Mouse (Mus musculus): ENCODE data around the gene C87436. TPM values are rescaled to one million over a fixed set of nuclear protein-coding genes. Genes with fewer than 3 reads are reported as not detected.
"Not testable (repeated sequence)": the region's sequence is repeated elsewhere in the genome, so short reads cannot be mapped to it uniquely, and the experiment has no call there.

C87436 gene
- total RNA-seq, 2 experiments from 2014 or later = 19.3 to 24.7 TPM

GRCm38 (mm10) chr6:86489945-86490344 is 51.8 kb downstream of the C87436 start:
- DNase-seq (ENCODE audit: extremely low spot score in 1 of 2, low spot score in 2 of 2) = no peak
- intact Hi-C loops (cut with DNase I) = loop anchor here (5.0 kb wide), 1 partner anchor 32 kb away; no protein-coding TSS in a partner anchor
- H3K27ac ChIP-seq = no peak overlapping the region
- no peak overlapping the region for H3K4me3 ChIP-seq
- TF ChIP-seq CTCF (IDR thresholded peaks at IDR 0.05) = no peak

GRCm38 (mm10) chr6:86490413-86490812 is 52.2 kb downstream of the C87436 start:
- H3K27ac ChIP-seq; intact Hi-C loops (cut with DNase I); DNase-seq (ENCODE audit: extremely low spot score in 1 of 2, low spot score in 2 of 2); H3K4me3 ChIP-seq: not testable (repeated sequence)

GRCm38 (mm10) chr6:86493469-86494263 is 55.5 kb downstream of the C87436 start:
- Histone ChIP-seq H3K4me3 (no peak overlapping the region), H3K27ac (no peak overlapping the region)
- TF ChIP-seq CTCF (IDR thresholded peaks at IDR 0.05) = no peak
- no peak for DNase-seq (ENCODE audit: extremely low spot score in 1 of 2, low spot score in 2 of 2)
- intact Hi-C loops (cut with DNase I) = no loop called here

- intact Hi-C loops (cut with DNase I) = no loop called here
- no peak for DNase-seq (ENCODE audit: extremely low spot score in 1 of 2, low spot score in 2 of 2)
- Histone ChIP-seq H3K4me3 (no peak overlapping the region), H3K27ac (no peak overlapping the region)
- TF ChIP-seq CTCF (IDR thresholded peaks at IDR 0.05) = peak; percentile 28
Measured at GRCm38 (mm10) chr6:86494767-86495166, 56.6 kb downstream of the C87436 start.

- Histone ChIP-seq H3K4me3 (no peak overlapping the region), H3K27ac (no peak overlapping the region)
- intact Hi-C loops (cut with DNase I) = no loop called here
- DNase-seq (ENCODE audit: extremely low spot score in 1 of 2, low spot score in 2 of 2) = no peak
- TF ChIP-seq CTCF (IDR thresholded peaks at IDR 0.05) = no peak
Measured at GRCm38 (mm10) chr6:86495661-86496060, 57.5 kb downstream of the C87436 start.

GRCm38 (mm10) chr6:86496127-86496526 is 58.0 kb downstream of the C87436 start:
- no peak overlapping the region for H3K4me3 ChIP-seq
- DNase-seq (ENCODE audit: extremely low spot score in 1 of 2, low spot score in 2 of 2) = no peak
- intact Hi-C loops (cut with DNase I) = no loop called here
- H3K27ac ChIP-seq = no peak overlapping the region
- TF ChIP-seq CTCF (IDR thresholded peaks at IDR 0.05) = no peak

- no peak for TF ChIP-seq CTCF (IDR thresholded peaks at IDR 0.05)
- Histone ChIP-seq H3K27ac (peak overlapping the region; percentile 54), H3K4me3 (peak overlapping the region; percentile 26; the same call in 1 of the 2 replicates)
- intact Hi-C loops (cut with DNase I) = no loop called here
- DNase-seq (ENCODE audit: extremely low spot score in 1 of 2, low spot score in 2 of 2) = no peak
Measured at GRCm38 (mm10) chr6:86496585-86496984, 58.4 kb downstream of the C87436 start.

- no peak for DNase-seq (ENCODE audit: extremely low spot score in 1 of 2, low spot score in 2 of 2)
- no peak; the same call in 1 of the 2 replicates for TF ChIP-seq CTCF (IDR thresholded peaks at IDR 0.05)
- intact Hi-C loops (cut with DNase I) = no loop called here
- H3K4me3 ChIP-seq = peak overlapping the region; percentile 26; the same call in 1 of the 2 replicates
- peak overlapping the region; percentile 54 for H3K27ac ChIP-seq
Measured at GRCm38 (mm10) chr6:86497071-86497815, 59.1 kb downstream of the C87436 start.

GRCm38 (mm10) chr6:86497942-86498732 is 60.0 kb downstream of the C87436 start:
- Histone ChIP-seq H3K4me3 (peak overlapping the region; percentile 26; the same call in 1 of the 2 replicates), H3K27ac (no peak overlapping the region)
- intact Hi-C loops (cut with DNase I) = no loop called here
- no peak for TF ChIP-seq CTCF (IDR thresholded peaks at IDR 0.05)
- no peak for DNase-seq (ENCODE audit: extremely low spot score in 1 of 2, low spot score in 2 of 2)

- intact Hi-C loops (cut with DNase I) = no loop called here
- TF ChIP-seq CTCF (IDR thresholded peaks at IDR 0.05) = no peak
- no peak for DNase-seq (ENCODE audit: extremely low spot score in 1 of 2, low spot score in 2 of 2)
- no peak overlapping the region for H3K27ac ChIP-seq
- no peak overlapping the region for H3K4me3 ChIP-seq
Measured at GRCm38 (mm10) chr6:86499571-86500109, 61.5 kb downstream of the C87436 start.

GRCm38 (mm10) chr6:86503513-86503912 is 65.3 kb downstream of the C87436 start:
- no peak overlapping the region for H3K27ac ChIP-seq
- DNase-seq (ENCODE audit: extremely low spot score in 1 of 2, low spot score in 2 of 2) = no peak
- intact Hi-C loops (cut with DNase I) = no loop called here
- TF ChIP-seq CTCF (IDR thresholded peaks at IDR 0.05) = no peak
- H3K4me3 ChIP-seq = no peak overlapping the region

Measured in left cerebral cortex, adult 2 months (tissue).